ENCODE assay signal across 12 mouse cellular contexts in the genomic region with DNA sequence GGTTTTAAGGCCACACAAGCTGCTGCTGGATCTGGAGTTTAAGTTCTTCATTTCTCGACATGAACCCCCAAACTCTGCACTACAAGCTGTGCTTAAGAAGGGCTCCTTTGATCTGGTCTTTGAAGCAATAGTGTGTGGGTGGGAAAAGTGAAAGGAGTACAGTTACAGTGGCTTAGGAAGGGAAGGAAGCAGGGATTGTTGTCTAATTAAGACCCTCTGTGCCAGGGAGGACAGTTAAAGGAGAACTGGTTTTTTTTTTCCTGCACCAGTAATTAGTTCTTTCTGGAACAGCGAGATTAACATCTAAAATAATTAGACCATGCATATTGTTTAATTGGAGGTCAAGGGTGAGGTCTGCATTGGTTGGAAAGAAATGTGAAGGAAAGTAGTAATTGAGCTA. TPM values are rescaled to one million over a fixed set of nuclear protein-coding genes. Genes with fewer than 3 reads are reported as not detected.
A peak's percentile ranks its signal among the peaks of the same experiment; 100 is the strongest.
DNase-seq lines count a peak whose midpoint lies in the region; ATAC-seq and TF ChIP-seq lines count a peak whose summit lies in the region.
"Had no signal": no experiment of that assay in that cellular context is flagged by ENCODE, and none has a peak within 500 bp of the region (broad histone marks: within the 10 kb centered on the region; RNA-seq: fewer than 3 reads in every experiment).

No protein-coding gene starts in this region.

- H3K4me2 ChIP-seq in hindbrain, postnatal 0 days (ENCODE audit: low read depth, low read length), result no peak overlapping the region
- no peak overlapping the region for H3K4me2 ChIP-seq in hindbrain, embryonic 13.5 days
- no peak overlapping the region for H3K4me2 ChIP-seq in liver, embryonic 16.5 days (ENCODE audit: low read depth, low read length)
- H3K4me2 ChIP-seq: embryonic facial prominence, embryonic 15.5 days; lung, embryonic 14.5 days had no signal

- no peaks in the 10 kb centered on the region for H3K4me1 ChIP-seq in hindbrain, postnatal 0 days (ENCODE audit: insufficient read depth, low read length)
- H3K4me1 ChIP-seq in hindbrain, embryonic 13.5 days (replicated peaks), result peaks cover 64% of the 10 kb centered on the region
- peaks cover 7% of the 10 kb centered on the region for H3K4me1 ChIP-seq in liver, embryonic 16.5 days (ENCODE audit: control insufficient read depth, low read depth, low read length)

- 28% methylated on average over 2 of the region's 2 CpGs for WGBS in hindbrain, postnatal 0 days
- WGBS in hindbrain, embryonic 13.5 days, result 55% methylated on average over 2 of the region's 2 CpGs
- WGBS in liver, embryonic 16.5 days (ENCODE audit: insufficient replicate concordance), result 39% methylated on average over 2 of the region's 2 CpGs

- 0 out of 2 replicates have a peak, but pooled peaks cover 3% of the 10 kb centered on the region for H3K36me3 ChIP-seq in hindbrain, postnatal 0 days (ENCODE audit: insufficient read depth, low read length)
- peaks cover 13% of the 10 kb centered on the region; the same call in 1 of the 2 replicates for H3K36me3 ChIP-seq in hindbrain, embryonic 13.5 days
- H3K36me3 ChIP-seq in liver, embryonic 16.5 days (ENCODE audit: control insufficient read depth, insufficient read depth), result peaks cover 15% of the 10 kb centered on the region

- ATAC-seq in hindbrain, postnatal 0 days, result no peak
- no peak for ATAC-seq in hindbrain, embryonic 13.5 days (ENCODE audit: low FRiP score)
- no peak for ATAC-seq in liver, embryonic 16.5 days (ENCODE audit: low read depth)

- H3K9ac ChIP-seq in hindbrain, postnatal 0 days (replicated peaks; ENCODE audit: low read length), result no peak overlapping the region
- H3K9ac ChIP-seq in hindbrain, embryonic 13.5 days, result no peak overlapping the region
- H3K9ac ChIP-seq in liver, embryonic 16.5 days (ENCODE audit: low read depth, low read length), result no peak overlapping the region
- H3K9ac ChIP-seq: embryonic facial prominence, embryonic 15.5 days; lung, embryonic 14.5 days had no signal

- no peak overlapping the region for H3K4me3 ChIP-seq in hindbrain, postnatal 0 days (ENCODE audit: low read length)
- H3K4me3 ChIP-seq in hindbrain, embryonic 13.5 days, result no peak overlapping the region
- no peak overlapping the region for H3K4me3 ChIP-seq in liver, embryonic 16.5 days (ENCODE audit: low read depth, low read length)
- H3K4me3 ChIP-seq: embryonic facial prominence, embryonic 15.5 days had no signal

- no peaks in the 10 kb centered on the region for H3K9me3 ChIP-seq in hindbrain, postnatal 0 days (ENCODE audit: low read length)
- H3K9me3 ChIP-seq in hindbrain, embryonic 13.5 days, result no peaks in the 10 kb centered on the region
- no peaks in the 10 kb centered on the region for H3K9me3 ChIP-seq in liver, embryonic 16.5 days (replicated peaks; ENCODE audit: control insufficient read depth, low read length)
- H3K9me3 ChIP-seq: embryonic facial prominence, embryonic 15.5 days had no signal

- DNase-seq in hindbrain, postnatal 0 days (ENCODE audit: low spot score), result peak; percentile 5
- DNase-seq in CD4-positive, CD25-positive, alpha-beta regulatory T cell, adult 2 months (ENCODE audit: low read depth, low spot score), result peak; percentile 37
- DNase-seq in brain, adult 2 months (ENCODE audit: low read depth, low spot score), result peak; percentile 17
- DNase-seq in layer of hippocampus, adult 9-10 months (ENCODE audit: low spot score), result no peak
- DNase-seq in testis, postnatal 10 days (ENCODE audit: low spot score), result no peak
- DNase-seq: adrenal gland, postnatal 25 days; cerebellum, adult 11-12 months; kidney, postnatal 25 days; lung, embryonic 14.5 days had no signal

- TF ChIP-seq CTCF in hindbrain, postnatal 0 days (IDR thresholded peaks at IDR 0.05; ENCODE audit: low read depth), result no peak

- no peak overlapping the region for H3K27ac ChIP-seq in hindbrain, postnatal 0 days
- no peak overlapping the region for H3K27ac ChIP-seq in hindbrain, embryonic 13.5 days
- 0 out of 2 replicates have a peak overlapping the region, but pooled peaks have one; percentile 9 for H3K27ac ChIP-seq in liver, embryonic 16.5 days (ENCODE audit: low read length)
- H3K27ac ChIP-seq: embryonic facial prominence, embryonic 15.5 days had no signal

- no peaks in the 10 kb centered on the region for H3K27me3 ChIP-seq in hindbrain, postnatal 0 days (ENCODE audit: insufficient read depth, low read length)
- H3K27me3 ChIP-seq in hindbrain, embryonic 13.5 days, result no peaks in the 10 kb centered on the region
- no peaks in the 10 kb centered on the region for H3K27me3 ChIP-seq in liver, embryonic 16.5 days (ENCODE audit: control insufficient read depth, insufficient read depth, low read depth, low read length)
- H3K27me3 ChIP-seq: embryonic facial prominence, embryonic 15.5 days had no signal

RNA-seq across cellular contexts. Expression of a gene that starts 11.2 kb away (rescaled TPM):
- total RNA-seq in hindbrain, postnatal 0 days (2014; rRNA removed), result 48.5 and 51.3 TPM in 2 replicates
- 62.1 and 65.5 TPM in 2 replicates for polyA plus RNA-seq in hindbrain, postnatal 0 days (2015; fragmentation: Nextera tagmentation; extraction: Ambion mirVana)
- 59.0 and 63.2 TPM in 2 replicates for polyA plus RNA-seq in hindbrain, embryonic 13.5 days (2015; fragmentation: Nextera tagmentation; extraction: Ambion mirVana)
- polyA plus RNA-seq in liver, embryonic 16.5 days (2015; fragmentation: Nextera tagmentation; extraction: Ambion mirVana), result 11.9 and 12.7 TPM in 2 replicates

Comparison
In these comparisons a context has a peak if more than half of its experiments do, and no peak if none do; other contexts are left out.
1. DNase-seq: peak in hindbrain, postnatal 0 days (single experiment), CD4-positive, CD25-positive, alpha-beta regulatory T cell, adult 2 months (single experiment) and brain, adult 2 months (single experiment); none in layer of hippocampus, adult 9-10 months (single experiment) and testis, postnatal 10 days (single experiment).